Mouse (Mus musculus): ENCODE measurements around the gene Pex5l.

Pex5l gene

GRCm38 (mm10) chr3:32947486-32947885, 195.6 kb downstream of the Pex5l start:
- DNase-seq (ENCODE audit: low read depth, low spot score): no peak

GRCm38 (mm10) chr3:32939802-32940501, 203.1 kb downstream of the Pex5l start:
- no peak for DNase-seq (ENCODE audit: low read depth, low spot score)

GRCm38 (mm10) chr3:32924168-32924567, 218.9 kb downstream of the Pex5l start:
- no peak for DNase-seq (ENCODE audit: low read depth, low spot score)

- peak; percentile 71 for DNase-seq (ENCODE audit: low read depth, low spot score)
These were observed 232.9 kb downstream of the Pex5l start for GRCm38 (mm10) chr3:32910071-32910551.

GRCm38 (mm10) chr3:32908400-32908799, 234.6 kb downstream of the Pex5l start:
- no peak for DNase-seq (ENCODE audit: low read depth, low spot score)

- DNase-seq (ENCODE audit: low read depth, low spot score): no peak
These were observed 236.9 kb downstream of the Pex5l start for GRCm38 (mm10) chr3:32905850-32906779.

GRCm38 (mm10) chr3:32904599-32904998, 238.4 kb downstream of the Pex5l start:
- DNase-seq (ENCODE audit: low read depth, low spot score): no peak

GRCm38 (mm10) chr3:32903462-32903861, 239.6 kb downstream of the Pex5l start:
- DNase-seq (ENCODE audit: low read depth, low spot score): no peak

Measured in forelimb bud, embryonic 11.5 days (tissue).